Mouse (Mus musculus): ENCODE measurements around the gene Thoc2. TPM values are rescaled to one million over a fixed set of nuclear protein-coding genes. Genes with fewer than 3 reads are reported as not detected.

Gene Thoc2
- total and polyA plus RNA-seq, 2 experiments from 2014 or later, result 52.4 to 66.6 TPM

GRCm38 (mm10) chrX:41793303-41793702 lies 127.2 kb downstream of the Thoc2 start:
- no peaks in the 10 kb centered on the region for H3K4me1 ChIP-seq (ENCODE audit: insufficient read depth)
- WGBS, result 88% methylated on average over 6 of the region's 6 CpGs
- H3K4me3 ChIP-seq (ENCODE audit: low read depth, low read length), result no peak overlapping the region
- H3K36me3 ChIP-seq (ENCODE audit: insufficient read depth), result peaks cover 4% of the 10 kb centered on the region; the same call in 1 of the 2 replicates
- H3K27me3 ChIP-seq (ENCODE audit: insufficient read depth, low read length), result no peaks in the 10 kb centered on the region
- H3K4me2 ChIP-seq (ENCODE audit: low read depth), result no peak overlapping the region
- no peaks in the 10 kb centered on the region for H3K9me3 ChIP-seq (ENCODE audit: low read length)
- no peak for TF ChIP-seq CTCF (IDR thresholded peaks at IDR 0.05; ENCODE audit: low read depth)
- H3K9ac ChIP-seq, result no peak overlapping the region
- ATAC-seq (no peak), DNase-seq (no peak)
- no peak overlapping the region for H3K27ac ChIP-seq (ENCODE audit: low read depth, low read length)

Small RNA genes within 50 kb of the gene (microRNA-seq; reads per million reads assigned to microRNA genes)
- gene Gm44490, result 0 reads per million in 2 experiments

Other genes starting within 250 kb of the Thoc2 start
- gene Xiap, start 139.0 kb upstream of the Thoc2 start, total RNA-seq (2014; rRNA removed), result 30.3 and 41.9 TPM in 2 replicates
- 5.7 and 8.3 TPM in 2 replicates for gene Xiap, start 139.0 kb upstream of the Thoc2 start, polyA plus RNA-seq (2015; fragmentation: Nextera tagmentation; extraction: Ambion mirVana)
- gene Stag2, start 228.6 kb upstream of the Thoc2 start, total RNA-seq (2014; rRNA removed), result 76.3 and 93.7 TPM in 2 replicates
- 13.5 and 14.5 TPM in 2 replicates for gene Stag2, start 228.6 kb upstream of the Thoc2 start, polyA plus RNA-seq (2015; fragmentation: Nextera tagmentation; extraction: Ambion mirVana)